Mouse (Mus musculus): ENCODE results near the gene Nop10. TPM values are rescaled to one million over a fixed set of nuclear protein-coding genes. Genes with fewer than 3 reads are reported as not detected.

The Nop10 gene
- polyA plus RNA-seq (2012; ENCODE audit: insufficient read depth, low replicate concordance) = 4.9 and 25.7 TPM in 2 replicates

- peak within 1 kb of the TSS; percentile 94 for H3K4me3 ChIP-seq (replicated peaks)
- no peak for TF ChIP-seq GATA1 (IDR thresholded peaks at IDR 0.05; ENCODE audit: borderline replicate concordance, low read length)
- TF ChIP-seq FLI1 (IDR thresholded peaks at IDR 0.05; ENCODE audit: low read length) = no peak
- H3K36me3 ChIP-seq (replicated peaks; ENCODE audit: low read length) = no peaks in the 10 kb centered on the region
- H3K4me1 ChIP-seq = peaks cover 49% of the 10 kb centered on the region
- no peaks in the 10 kb centered on the region for H3K9me3 ChIP-seq
- H3K27me3 ChIP-seq (replicated peaks) = no peaks in the 10 kb centered on the region
Measured at GRCm38 (mm10) chr2:112261748-112262653, at the start of gene Nop10. Gene Nop10, plus strand, starts transcription at chr2:112261926.

- no peaks in the 10 kb centered on the region for H3K9me3 ChIP-seq
- peaks cover 10% of the 10 kb centered on the region for H3K4me1 ChIP-seq
- no peak overlapping the region for H3K4me3 ChIP-seq (replicated peaks)
- TF ChIP-seq GATA1 (IDR thresholded peaks at IDR 0.05; ENCODE audit: borderline replicate concordance, low read length) = no peak
- no peaks in the 10 kb centered on the region for H3K36me3 ChIP-seq (replicated peaks; ENCODE audit: low read length)
- no peaks in the 10 kb centered on the region for H3K27me3 ChIP-seq (replicated peaks)
Measured at GRCm38 (mm10) chr2:112215977-112216376, 45.7 kb upstream of the Nop10 start.

GRCm38 (mm10) chr2:112217614-112218013, 44.1 kb upstream of the Nop10 start:
- H3K9me3 ChIP-seq = no peaks in the 10 kb centered on the region

GRCm38 (mm10) chr2:112220880-112221279, 40.8 kb upstream of the Nop10 start:
- H3K4me3 ChIP-seq (replicated peaks) = no peak overlapping the region
- TF ChIP-seq GATA1 (IDR thresholded peaks at IDR 0.05; ENCODE audit: borderline replicate concordance, low read length) (no peak), FLI1 (IDR thresholded peaks at IDR 0.05; ENCODE audit: low read length) (no peak)
- H3K27me3 ChIP-seq (replicated peaks) = no peaks in the 10 kb centered on the region
- no peaks in the 10 kb centered on the region for H3K9me3 ChIP-seq
- H3K4me1 ChIP-seq = peaks cover 10% of the 10 kb centered on the region
- no peaks in the 10 kb centered on the region for H3K36me3 ChIP-seq (replicated peaks; ENCODE audit: low read length)

More at GRCm38 (mm10) chr2:112217614-112218013, 44.1 kb upstream of the Nop10 start:
- no peak overlapping the region for H3K4me3 ChIP-seq (replicated peaks)
- TF ChIP-seq FLI1 (IDR thresholded peaks at IDR 0.05; ENCODE audit: low read length) (no peak), GATA1 (IDR thresholded peaks at IDR 0.05; ENCODE audit: borderline replicate concordance, low read length) (no peak)
- peaks cover 10% of the 10 kb centered on the region for H3K4me1 ChIP-seq
- no peaks in the 10 kb centered on the region for H3K36me3 ChIP-seq (replicated peaks; ENCODE audit: low read length)
- H3K27me3 ChIP-seq (replicated peaks) = no peaks in the 10 kb centered on the region

GRCm38 (mm10) chr2:112222607-112223006, 39.1 kb upstream of the Nop10 start:
- TF ChIP-seq GATA1 (IDR thresholded peaks at IDR 0.05; ENCODE audit: borderline replicate concordance, low read length) (no peak), FLI1 (IDR thresholded peaks at IDR 0.05; ENCODE audit: low read length) (no peak)
- H3K27me3 ChIP-seq (replicated peaks) = no peaks in the 10 kb centered on the region
- no peaks in the 10 kb centered on the region for H3K9me3 ChIP-seq
- H3K4me3 ChIP-seq (replicated peaks) = no peak overlapping the region
- peaks cover 6% of the 10 kb centered on the region for H3K4me1 ChIP-seq
- H3K36me3 ChIP-seq (replicated peaks; ENCODE audit: low read length) = no peaks in the 10 kb centered on the region

- Histone ChIP-seq H3K4me3 (replicated peaks) (no peak overlapping the region), H3K36me3 (replicated peaks; ENCODE audit: low read length) (no peaks in the 10 kb centered on the region), H3K27me3 (replicated peaks) (peaks cover 2% of the 10 kb centered on the region), H3K4me1 (peaks cover 8% of the 10 kb centered on the region), H3K9me3 (no peaks in the 10 kb centered on the region)
- TF ChIP-seq GATA1 (IDR thresholded peaks at IDR 0.05; ENCODE audit: borderline replicate concordance, low read length) (no peak), FLI1 (IDR thresholded peaks at IDR 0.05; ENCODE audit: low read length) (no peak)
Measured at GRCm38 (mm10) chr2:112224356-112224755, 37.4 kb upstream of the Nop10 start.

GRCm38 (mm10) chr2:112232623-112233022, 29.1 kb upstream of the Nop10 start:
- Histone ChIP-seq H3K4me1 (peaks cover 3% of the 10 kb centered on the region), H3K36me3 (replicated peaks; ENCODE audit: low read length) (no peaks in the 10 kb centered on the region), H3K4me3 (replicated peaks) (no peak overlapping the region), H3K9me3 (no peaks in the 10 kb centered on the region), H3K27me3 (replicated peaks) (peaks cover 5% of the 10 kb centered on the region)
- TF ChIP-seq FLI1 (IDR thresholded peaks at IDR 0.05; ENCODE audit: low read length) = no peak
- no peak for TF ChIP-seq GATA1 (IDR thresholded peaks at IDR 0.05; ENCODE audit: borderline replicate concordance, low read length)

GRCm38 (mm10) chr2:112236620-112237019, 25.1 kb upstream of the Nop10 start:
- Histone ChIP-seq H3K4me1 (peaks cover 27% of the 10 kb centered on the region), H3K27me3 (replicated peaks) (peaks cover 19% of the 10 kb centered on the region), H3K36me3 (replicated peaks; ENCODE audit: low read length) (no peaks in the 10 kb centered on the region), H3K9me3 (no peaks in the 10 kb centered on the region), H3K4me3 (replicated peaks) (no peak overlapping the region)
- TF ChIP-seq GATA1 (IDR thresholded peaks at IDR 0.05; ENCODE audit: borderline replicate concordance, low read length) (no peak), FLI1 (IDR thresholded peaks at IDR 0.05; ENCODE audit: low read length) (no peak)

GRCm38 (mm10) chr2:112238006-112238405, 23.7 kb upstream of the Nop10 start:
- TF ChIP-seq FLI1 (IDR thresholded peaks at IDR 0.05; ENCODE audit: low read length) (no peak), GATA1 (IDR thresholded peaks at IDR 0.05; ENCODE audit: borderline replicate concordance, low read length) (no peak)
- H3K9me3 ChIP-seq = no peaks in the 10 kb centered on the region
- peak overlapping the region; percentile 64 for H3K4me3 ChIP-seq (replicated peaks)
- H3K4me1 ChIP-seq = peaks cover 27% of the 10 kb centered on the region
- no peaks in the 10 kb centered on the region for H3K36me3 ChIP-seq (replicated peaks; ENCODE audit: low read length)
- H3K27me3 ChIP-seq (replicated peaks) = peaks cover 25% of the 10 kb centered on the region

GRCm38 (mm10) chr2:112239212-112239934, 22.4 kb upstream of the Nop10 start, which contains the start of gene Lpcat4:
Gene Lpcat4, plus strand, starts transcription at chr2:112239468.
- peak within 1 kb of the TSS; percentile 98 for H3K4me3 ChIP-seq (replicated peaks)
- peaks cover 26% of the 10 kb centered on the region for H3K27me3 ChIP-seq (replicated peaks)
- H3K4me1 ChIP-seq = peaks cover 35% of the 10 kb centered on the region
- H3K36me3 ChIP-seq (replicated peaks; ENCODE audit: low read length) = peaks cover 3% of the 10 kb centered on the region
- no peaks in the 10 kb centered on the region for H3K9me3 ChIP-seq
- TF ChIP-seq GATA1 (IDR thresholded peaks at IDR 0.05; ENCODE audit: borderline replicate concordance, low read length) (no peak), FLI1 (IDR thresholded peaks at IDR 0.05; ENCODE audit: low read length) (no peak)

All from megakaryocyte, embryonic 14.5 days (primary cell).